Mouse (Mus musculus): ENCODE results near the gene Gtf2f2. TPM values are rescaled to one million over a fixed set of nuclear protein-coding genes. Genes with fewer than 3 reads are reported as not detected.
A peak's percentile ranks its signal among the peaks of the same experiment; 100 is the strongest.

The Gtf2f2 gene
- 10 to 100 TPM; 11.0 to 12.9 TPM for total RNA-seq (2021)
- long read RNA-seq, experiment 1, transcript Gtf2f2-201 (8 exons, 1,467 nt): major isoform, 9 of 11 reads
- long read RNA-seq, experiment 1, partial matches to known transcripts: 0 of 11 reads
- long read RNA-seq, experiment 1, other reads (novel, unspliced or antisense): 2 of 11 reads
- long read RNA-seq, experiment 2, transcript Gtf2f2-201 (8 exons, 1,467 nt): major isoform, 16 of 20 reads
- long read RNA-seq, experiment 2, partial matches to known transcripts: 3 of 20 reads
- long read RNA-seq, experiment 2, other reads (novel, unspliced or antisense): 1 of 20 reads

DNA sequence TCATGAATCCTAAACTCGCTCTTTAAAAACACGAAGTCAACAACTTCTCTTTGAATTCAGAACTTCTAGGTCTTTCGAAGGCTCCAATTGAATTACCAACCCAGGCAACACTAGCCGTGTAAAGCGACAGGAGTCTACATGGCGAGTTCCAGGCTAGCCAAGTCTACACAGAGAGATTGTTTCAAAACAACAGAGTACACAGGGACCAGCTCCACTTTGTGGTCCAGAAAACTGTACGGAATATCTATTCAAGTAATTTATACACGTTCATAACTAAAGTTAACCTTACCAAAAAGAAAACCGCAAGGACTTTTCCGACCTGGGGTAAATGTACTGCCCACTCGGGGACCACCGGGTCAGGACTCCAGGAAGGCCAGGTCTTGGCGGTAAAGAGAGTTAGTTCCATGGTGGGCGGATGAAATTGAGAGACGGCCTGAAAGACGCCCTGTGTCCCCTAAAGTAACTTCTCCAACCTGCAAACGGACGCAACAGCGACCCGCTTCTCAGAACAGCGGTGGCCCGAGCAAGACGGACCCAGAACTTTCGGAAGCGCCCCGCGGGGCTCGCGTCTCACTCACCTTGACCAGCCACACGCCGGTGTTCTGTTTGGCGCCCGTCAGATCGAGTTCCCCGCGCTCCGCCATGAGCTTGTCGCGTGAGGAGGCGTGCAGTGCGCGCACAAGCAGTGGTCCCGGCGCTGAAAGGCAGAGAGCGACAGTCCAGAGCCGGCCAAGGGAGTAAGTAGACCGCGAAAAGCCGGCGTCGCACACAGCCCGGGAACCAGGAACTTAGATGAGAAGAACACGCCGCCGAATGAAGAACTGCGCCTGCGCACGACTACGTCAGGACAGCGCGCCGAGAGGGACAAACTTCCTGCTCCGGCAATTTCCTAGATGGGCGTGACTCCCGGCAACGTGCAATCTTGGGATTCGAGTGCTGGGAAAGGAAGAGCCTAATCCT, at the start of gene Gtf2f2:
Gene Gtf2f2 (minus strand): TSS at position 764 of the 960 bp plus-strand sequence.
- intact Hi-C loops (cut with DNase I; ENCODE audit: low total_unique reads): no loop called here
- peak; percentile 92 for DNase-seq

DNA sequence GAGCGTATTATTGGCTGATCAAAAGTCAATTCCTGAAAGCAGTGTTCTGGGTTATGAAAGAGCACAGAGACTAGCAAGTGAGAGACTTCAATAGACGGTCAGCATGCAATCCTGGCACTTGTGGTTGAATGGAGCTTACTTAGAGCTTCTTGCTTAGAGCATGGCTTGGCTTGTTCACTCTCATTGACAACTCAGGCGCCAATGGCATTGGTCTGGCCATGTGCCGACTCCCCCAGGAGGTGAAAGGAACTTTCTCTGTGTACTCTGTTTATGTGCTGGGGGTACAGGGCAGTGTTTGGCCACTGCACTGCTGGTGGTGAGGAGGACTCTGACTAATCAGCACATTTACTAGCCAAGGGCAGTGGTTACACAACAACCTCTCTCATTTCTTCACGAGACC, 48.8 kb upstream of the Gtf2f2 start:
- DNase-seq: no peak
- intact Hi-C loops (cut with DNase I; ENCODE audit: low total_unique reads): no loop called here

DNA sequence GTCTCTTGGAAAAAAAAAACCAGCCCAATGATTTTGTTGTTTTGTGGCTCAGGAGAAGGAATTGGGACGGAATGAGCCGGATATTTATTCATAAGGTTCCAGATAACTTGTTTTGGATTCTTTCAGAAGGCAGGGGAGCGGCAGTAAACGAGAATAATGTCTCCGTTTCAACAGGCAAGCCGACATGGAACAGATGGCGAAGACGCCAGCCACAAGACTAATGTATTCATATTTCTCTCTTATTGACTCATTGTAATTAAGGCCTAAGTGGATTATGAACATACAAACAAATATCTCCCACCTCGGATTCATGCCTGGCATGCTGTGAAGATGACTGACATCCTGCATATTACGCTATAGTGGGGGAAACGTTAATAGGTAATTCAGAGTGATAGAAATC, 43.1 kb upstream of the Gtf2f2 start:
- no peak for DNase-seq
- intact Hi-C loops (cut with DNase I; ENCODE audit: low total_unique reads): no loop called here

DNA sequence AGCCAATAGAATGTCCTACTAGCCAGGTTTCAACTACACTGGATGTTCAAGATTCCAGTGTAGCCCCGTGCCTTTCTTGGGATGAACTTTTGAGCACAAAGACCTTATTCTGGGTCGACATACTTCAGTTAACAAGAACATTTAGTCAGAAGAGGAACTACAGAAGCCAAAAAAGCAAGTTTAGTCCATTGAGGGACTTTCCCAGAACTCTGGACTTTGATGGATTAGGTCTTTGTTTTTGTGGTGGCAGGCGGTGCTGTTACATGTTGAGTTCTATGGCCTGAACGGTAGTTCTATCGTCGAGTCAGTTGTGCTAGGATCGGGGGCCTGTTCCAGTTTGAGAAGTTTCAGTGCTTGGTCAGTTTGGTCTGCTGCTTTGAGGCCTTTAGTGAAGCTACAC, 41.3 kb upstream of the Gtf2f2 start:
- DNase-seq: no peak
- intact Hi-C loops (cut with DNase I; ENCODE audit: low total_unique reads): no loop called here

DNA sequence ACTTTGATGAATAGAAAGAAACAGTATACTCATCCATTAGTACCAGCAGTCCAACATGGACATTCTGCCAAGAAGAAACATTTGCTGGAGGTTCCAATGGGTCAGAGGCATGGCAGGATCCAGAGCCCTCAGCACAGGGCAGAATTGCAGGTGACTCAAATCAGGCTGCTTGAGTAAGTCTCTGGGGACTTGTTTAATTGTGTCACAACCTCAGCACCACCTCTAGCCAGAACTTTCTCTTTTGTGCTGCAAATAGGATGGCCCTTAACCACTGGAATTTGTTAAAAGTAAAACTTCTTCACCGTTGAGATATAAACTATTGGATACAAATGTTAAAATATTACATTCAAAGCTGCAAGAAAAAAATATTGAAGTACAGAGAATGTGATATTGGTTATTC, 35.1 kb upstream of the Gtf2f2 start:
- DNase-seq: no peak
- intact Hi-C loops (cut with DNase I; ENCODE audit: low total_unique reads): no loop called here

DNA sequence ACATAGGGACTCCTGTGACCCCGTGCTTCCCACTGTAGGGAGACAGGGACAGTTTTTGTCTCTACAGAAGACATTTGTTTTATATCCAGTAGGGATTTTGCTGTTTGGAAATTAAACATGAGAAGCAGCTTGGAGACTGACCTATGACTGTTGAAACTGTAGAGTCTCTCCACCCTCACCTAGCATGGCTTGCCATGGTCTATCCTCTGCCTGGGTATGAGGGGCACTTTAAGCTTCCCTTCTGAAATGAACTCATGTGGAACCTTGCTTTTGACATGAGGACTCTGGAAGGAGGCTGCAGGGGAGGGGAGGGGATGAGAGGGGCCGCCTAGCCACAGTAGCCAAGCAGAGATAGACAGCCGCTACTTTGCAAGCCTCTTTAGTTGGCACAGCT, 33.5 kb upstream of the Gtf2f2 start:
- intact Hi-C loops (cut with DNase I; ENCODE audit: low total_unique reads): no loop called here
- no peak for DNase-seq

DNA sequence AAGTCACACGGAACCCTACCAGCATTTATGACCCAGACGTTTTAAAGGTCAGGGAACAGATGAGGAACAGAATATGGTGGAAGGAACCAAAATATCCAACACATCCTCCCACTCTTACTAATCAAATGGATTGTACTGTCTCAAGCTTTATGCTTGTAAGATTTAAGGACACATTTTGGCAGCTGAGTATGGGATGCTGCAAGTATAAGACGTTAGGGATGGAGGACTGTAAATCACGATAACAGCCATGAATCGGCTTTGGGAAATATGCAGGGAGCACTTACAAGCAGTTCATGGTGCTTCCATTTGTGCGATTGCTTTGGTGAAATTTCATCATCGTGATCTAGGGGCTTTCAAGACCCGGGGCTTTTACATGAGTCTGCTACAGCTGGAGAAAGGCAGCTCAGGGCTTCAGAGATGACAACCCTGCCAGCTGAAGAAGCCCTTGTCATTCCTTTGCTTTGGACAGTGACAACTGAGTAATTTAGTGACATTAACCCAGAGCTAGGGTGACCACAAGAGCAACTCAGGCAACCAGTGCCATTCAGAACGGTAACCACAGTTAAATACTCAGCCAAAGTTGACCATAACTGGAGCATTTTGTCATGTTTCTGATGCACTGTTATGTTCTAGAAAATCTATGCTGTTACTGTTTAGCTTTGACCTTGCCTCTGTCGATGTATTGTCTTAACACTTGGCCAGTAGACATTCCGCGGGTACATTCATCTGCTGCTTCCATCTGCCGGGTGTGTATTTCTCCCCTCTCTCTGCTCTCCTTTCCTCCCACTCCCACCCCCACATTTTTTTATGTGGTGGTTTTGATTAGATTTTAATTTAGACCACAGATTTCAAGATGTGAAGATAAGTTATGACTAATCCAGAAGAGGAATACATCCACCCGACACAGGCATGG, 32.8 kb upstream of the Gtf2f2 start:
- intact Hi-C loops (cut with DNase I; ENCODE audit: low total_unique reads): no loop called here

DNA sequence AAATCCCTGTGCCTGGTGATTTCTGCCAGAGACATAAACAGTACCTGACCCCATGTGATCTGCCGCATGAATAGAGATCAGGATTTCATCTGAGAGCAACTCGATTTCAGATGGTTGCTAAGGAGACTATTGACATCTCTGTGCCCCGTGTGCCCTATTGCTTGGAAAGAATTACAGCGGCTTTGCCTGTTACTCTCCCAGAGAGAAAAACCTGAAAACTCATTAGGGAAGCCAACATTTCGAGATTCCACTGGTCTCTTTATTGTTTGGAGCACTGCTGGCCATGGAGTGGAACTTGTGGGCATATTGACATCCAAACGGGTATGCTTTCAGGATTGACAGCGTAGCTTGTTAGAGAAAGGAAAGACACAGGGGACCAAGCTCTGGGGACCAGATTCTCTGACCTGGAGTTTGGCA, 22.6 kb upstream of the Gtf2f2 start:
- no peak for DNase-seq
- intact Hi-C loops (cut with DNase I; ENCODE audit: low total_unique reads): no loop called here

More for the DNA sequence above, 32.8 kb upstream of the Gtf2f2 start:
- DNase-seq: no peak

DNA sequence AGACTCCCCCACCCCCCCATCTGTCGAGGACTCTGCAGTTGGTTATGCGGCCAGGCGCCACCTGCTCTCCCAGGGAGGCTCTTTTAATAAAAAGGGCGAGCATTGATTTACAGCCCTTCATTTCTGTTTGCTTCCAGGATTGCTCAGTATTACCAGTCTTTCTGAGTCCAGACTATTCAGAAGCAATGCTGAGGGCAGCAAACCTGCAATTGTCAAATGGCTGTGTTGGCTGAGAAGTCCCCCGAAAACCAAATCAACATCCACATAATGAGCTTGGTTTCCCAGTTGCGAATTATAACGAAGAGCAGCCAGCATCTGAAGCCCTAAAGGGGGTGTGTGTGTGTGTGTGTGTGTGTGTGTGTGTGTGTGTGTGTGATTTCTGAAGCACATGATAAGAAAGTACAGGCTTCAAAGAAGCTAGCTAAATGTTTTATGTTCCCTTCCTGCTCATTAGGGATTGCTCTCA, 22.0 kb upstream of the Gtf2f2 start:
- no peak for DNase-seq
- intact Hi-C loops (cut with DNase I; ENCODE audit: low total_unique reads): no loop called here

DNA sequence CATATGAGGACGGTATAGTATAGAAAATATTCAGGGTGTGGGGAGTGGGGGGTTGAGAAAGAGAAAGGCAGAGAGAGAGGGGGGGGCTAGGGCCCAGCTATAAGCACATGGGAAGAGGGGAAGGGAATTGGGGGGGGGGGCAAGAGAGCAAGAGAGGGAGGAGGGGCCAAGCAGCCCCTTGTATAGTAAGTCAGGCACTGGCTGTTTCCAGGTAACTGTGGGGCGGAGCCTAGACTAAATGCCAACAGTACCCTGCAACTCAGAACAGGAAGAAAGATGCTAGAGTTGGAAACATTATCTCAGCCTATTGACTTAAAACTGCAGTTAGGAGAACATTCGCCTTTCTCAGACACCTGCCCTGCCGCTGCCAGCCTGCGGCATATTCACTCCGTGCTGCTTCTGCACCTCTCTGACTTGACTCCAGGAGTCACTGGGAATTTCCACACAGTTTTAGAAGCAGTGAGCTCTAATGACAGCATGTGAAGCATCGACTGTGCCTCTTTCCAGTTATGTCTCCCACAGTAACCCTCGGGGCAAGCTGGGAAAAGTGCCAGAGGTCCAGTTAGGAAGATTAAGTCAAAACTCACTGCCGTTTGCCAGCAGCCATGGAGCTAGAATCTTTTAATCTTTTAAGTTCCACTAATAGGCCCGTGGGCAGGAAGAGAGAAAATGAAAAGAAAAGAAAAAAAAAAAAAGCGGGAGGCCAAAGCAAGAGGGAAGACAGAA, 20.6 kb upstream of the Gtf2f2 start:
- intact Hi-C loops (cut with DNase I; ENCODE audit: low total_unique reads): no loop called here
- peak; percentile 62 for DNase-seq

DNA sequence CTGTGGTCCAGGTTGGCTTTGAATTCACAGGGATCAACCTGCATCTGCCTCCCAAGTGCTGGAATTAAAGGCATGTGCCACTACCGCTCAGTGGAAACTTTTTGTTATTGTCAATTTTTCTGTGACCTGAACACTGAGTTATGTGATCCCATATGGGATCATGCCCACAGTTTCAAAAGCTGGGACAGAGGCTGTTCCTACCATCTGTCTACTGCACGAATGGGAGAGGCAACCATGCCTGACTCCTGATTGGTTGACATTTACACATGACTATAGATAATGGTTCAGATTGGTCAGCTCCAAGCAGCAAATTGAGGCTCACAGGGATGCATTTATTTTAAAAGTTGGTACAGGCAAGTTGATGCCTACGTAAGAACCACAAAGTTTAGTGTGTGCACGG, 14.0 kb upstream of the Gtf2f2 start:
- intact Hi-C loops (cut with DNase I; ENCODE audit: low total_unique reads): no loop called here
- DNase-seq: no peak

DNA sequence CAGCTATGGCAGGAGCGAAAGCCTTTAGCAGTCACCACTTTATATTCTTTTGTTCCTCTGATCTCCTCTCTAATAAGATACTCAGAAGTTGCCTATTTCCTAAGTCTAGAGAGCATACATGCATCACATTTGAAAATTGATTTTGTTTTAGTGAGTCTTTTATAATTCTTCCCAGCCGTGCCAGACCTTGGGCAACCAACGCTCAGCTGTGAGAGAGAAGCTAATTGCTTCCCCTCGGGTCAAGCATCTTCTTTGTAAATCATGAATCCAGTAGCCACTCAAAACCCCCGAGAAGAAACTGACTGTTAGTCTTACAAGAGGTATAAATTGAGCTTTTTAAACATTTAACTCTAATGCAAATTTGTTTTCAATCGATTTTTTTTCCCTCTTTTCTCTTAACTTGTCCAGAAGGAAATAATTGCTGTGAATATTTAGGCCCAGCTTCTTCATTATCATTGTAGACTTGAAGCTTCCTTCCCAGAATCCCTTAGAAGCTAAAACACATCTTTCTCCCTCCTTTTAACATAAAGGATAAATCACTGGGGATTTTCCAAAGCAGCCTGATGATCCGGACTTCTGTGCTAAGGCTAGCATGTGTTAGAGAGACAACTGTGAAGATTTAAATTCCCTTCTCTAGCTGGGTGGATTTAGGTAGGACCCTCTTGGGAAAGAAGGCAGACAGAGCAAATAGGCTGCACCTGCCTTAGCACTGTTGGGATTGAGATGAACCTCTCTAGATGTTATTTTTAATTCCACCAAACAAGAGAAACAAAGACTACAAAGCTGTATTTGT, 10.5 kb upstream of the Gtf2f2 start:
- DNase-seq: no peak
- intact Hi-C loops (cut with DNase I; ENCODE audit: low total_unique reads): no loop called here

DNA sequence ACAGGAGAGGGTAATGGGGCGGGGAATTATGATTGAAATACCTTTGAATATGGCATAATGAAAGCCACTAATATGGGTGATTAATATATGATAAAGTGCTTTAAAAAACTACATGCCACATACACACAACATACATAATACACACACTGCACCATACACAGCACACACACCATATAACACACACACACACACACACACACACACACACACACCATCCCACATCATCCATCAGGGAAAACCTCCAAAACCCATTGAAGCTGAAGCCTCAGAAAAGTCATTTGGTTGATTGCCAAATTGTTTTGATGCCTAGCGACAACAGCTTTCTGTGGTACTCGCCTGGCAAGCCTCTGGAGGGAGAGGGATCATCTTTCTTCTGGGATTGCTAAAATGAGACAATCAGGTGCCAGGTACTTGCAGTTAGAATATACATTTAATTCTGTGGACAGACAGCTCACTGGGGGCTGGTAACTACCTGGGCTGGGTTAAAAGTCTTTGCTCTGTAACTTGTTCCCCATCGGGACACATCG, 9.7 kb upstream of the Gtf2f2 start:
- DNase-seq: no peak
- intact Hi-C loops (cut with DNase I; ENCODE audit: low total_unique reads): no loop called here

DNA sequence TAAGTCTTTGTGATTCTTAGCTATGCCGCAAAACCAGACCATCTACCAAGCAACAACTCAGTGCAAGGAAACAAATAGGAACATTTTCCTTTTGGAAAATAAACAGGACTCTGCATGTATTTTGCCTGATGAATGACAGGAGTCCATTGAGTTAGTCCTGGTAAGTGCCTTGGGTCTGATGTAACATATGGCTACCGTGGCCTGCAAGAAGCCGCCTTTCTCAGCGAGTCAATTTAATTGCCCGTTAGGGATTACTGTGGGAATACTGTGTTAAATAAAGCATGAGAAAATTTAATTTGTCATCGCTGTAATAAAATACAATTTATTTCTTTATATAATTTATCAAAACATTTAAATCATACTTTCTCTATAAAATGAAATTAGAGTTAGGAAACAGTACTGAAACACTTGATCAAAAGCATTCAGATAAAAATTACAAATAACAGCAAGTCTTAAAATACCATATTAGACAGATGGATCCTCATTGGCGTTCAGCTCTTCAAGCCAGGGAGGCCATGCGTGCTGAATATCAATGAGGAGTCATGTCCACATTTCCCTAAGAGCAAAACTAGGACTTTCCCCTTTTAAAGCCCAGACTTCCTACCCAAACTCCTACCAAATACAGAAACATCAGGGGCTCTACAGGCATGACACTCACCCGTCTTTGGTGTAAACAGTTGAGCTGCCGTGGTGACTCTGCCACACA, 7.3 kb upstream of the Gtf2f2 start:
- DNase-seq: no peak
- intact Hi-C loops (cut with DNase I; ENCODE audit: low total_unique reads): no loop called here

DNA sequence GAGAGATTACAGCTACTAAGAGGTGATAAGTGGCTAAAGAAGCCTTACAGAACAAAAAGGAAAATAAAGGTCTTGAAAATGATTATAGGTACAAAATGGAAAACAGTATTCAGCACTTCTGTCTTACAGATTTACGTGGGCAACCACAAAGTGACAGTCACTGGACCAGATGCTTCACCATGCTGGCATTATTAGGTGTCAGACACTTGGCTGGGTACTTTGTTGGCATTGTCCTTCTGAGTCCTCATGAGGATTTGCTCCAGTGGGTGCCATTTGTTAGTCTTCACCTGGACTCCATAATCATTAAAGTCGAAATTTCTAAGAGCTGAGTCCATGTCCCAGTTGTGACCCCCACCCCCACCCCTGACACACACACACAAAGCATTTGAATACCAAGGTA, 3.7 kb upstream of the Gtf2f2 start:
- DNase-seq: no peak
- intact Hi-C loops (cut with DNase I; ENCODE audit: low total_unique reads): no loop called here

DNA sequence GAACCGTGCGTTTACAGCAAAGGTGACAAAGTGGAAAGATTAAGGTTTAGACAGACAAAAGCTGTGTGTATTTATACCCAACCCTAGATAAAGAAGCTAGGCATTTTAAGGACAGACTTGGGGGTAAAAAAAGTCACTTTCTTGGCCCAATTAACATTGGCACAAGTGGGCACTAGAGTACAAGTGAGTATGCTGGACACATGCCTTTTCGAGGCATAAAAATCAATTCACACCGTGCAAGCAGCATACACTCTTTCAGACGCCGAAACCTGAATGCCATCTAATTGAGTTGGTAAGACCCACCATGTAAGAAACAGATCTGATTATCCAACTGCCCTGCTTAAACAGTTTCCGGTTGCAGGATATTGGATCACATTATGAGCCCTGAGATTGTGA, 395 bp upstream of the Gtf2f2 start:
- DNase-seq: no peak
- intact Hi-C loops (cut with DNase I; ENCODE audit: low total_unique reads): no loop called here

DNA sequence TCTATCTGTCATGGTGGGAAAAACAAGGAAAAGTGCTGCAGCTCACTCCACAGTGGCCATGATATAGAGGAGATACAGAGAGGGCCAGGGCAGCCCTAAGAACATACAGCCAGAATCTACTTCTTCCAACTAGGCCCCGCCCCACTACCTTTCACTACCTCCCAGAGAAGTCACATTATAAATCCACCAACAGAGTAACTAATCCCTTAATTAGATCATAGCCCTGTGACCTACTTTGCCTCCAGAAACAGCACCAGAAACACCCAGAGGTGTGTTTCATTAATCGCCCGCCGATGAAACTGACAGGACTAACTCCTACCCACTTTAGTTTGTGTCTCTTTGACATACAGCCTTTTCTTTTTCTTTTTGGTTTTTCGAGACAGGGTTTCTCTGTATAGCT, 1.5 kb downstream of the Gtf2f2 start:
- no peak for DNase-seq
- intact Hi-C loops (cut with DNase I; ENCODE audit: low total_unique reads): loop anchor here (10.0 kb wide), 1 partner anchor 134 kb away; no protein-coding TSS in a partner anchor

Measured in gastrocnemius, postnatal 14 days (tissue).